Mouse (Mus musculus): ENCODE measurements at regions not wholly inside any gene's neighbourhood (a gene's known extent, or its start where the extent isn't known, plus 50 kb on each side); places are given as distances from the start of the nearest gene placed in this dataset.

GRCm38 (mm10) chr1:132800285-132800684 lies 58.7 kb upstream of the Nfasc start:
- TF ChIP-seq CTCF (IDR thresholded peaks at IDR 0.05; ENCODE audit: low read depth) (no peak), EP300 (IDR thresholded peaks at IDR 0.05; ENCODE audit: low read depth) (no peak)
